Mouse (Mus musculus): ENCODE measurements around the gene 4930505A04Rik. TPM values are rescaled to one million over a fixed set of nuclear protein-coding genes. Genes with fewer than 3 reads are reported as not detected.

The 4930505A04Rik gene
- polyA plus RNA-seq, 1 experiment from 2014 or later: not detected

- H3K27ac ChIP-seq (replicated peaks in 1 of 2; ENCODE audit: control insufficient read depth in 1 of 2, insufficient read depth in 1 of 2, low read depth in 2 of 2, low read length in 2 of 2): no peak overlapping the region
- no peaks in the 10 kb centered on the region for H3K27me3 ChIP-seq (ENCODE audit: control insufficient read depth, insufficient read depth, low read length)
- no peaks in the 10 kb centered on the region for H3K4me1 ChIP-seq (ENCODE audit: control insufficient read depth in 2 of 2, insufficient read depth in 2 of 2, low read length in 2 of 2)
- no peaks in the 10 kb centered on the region for H3K36me3 ChIP-seq (ENCODE audit: control insufficient read depth, insufficient read depth, low read length)
- no peak overlapping the region for H3K9ac ChIP-seq (ENCODE audit: low read length)
- whole genome bisulfite sequencing: 86% methylated on average over 2 of the region's 2 CpGs
- no peak overlapping the region for H3K4me2 ChIP-seq (ENCODE audit: low read length)
- H3K4me3 ChIP-seq (ENCODE audit: control insufficient read depth in 1 of 2, insufficient read depth in 1 of 2, low read depth in 1 of 2, low read length in 2 of 2): no peak overlapping the region
- H3K9me3 ChIP-seq (ENCODE audit: control insufficient read depth, low read length): no peaks in the 10 kb centered on the region
- ATAC-seq (ENCODE audit: insufficient number of reproducible peaks, insufficient read depth, low FRiP score, low read depth): no peak
These were observed 38.2 kb downstream of the 4930505A04Rik start for GRCm38 (mm10) chr11:30433256-30433950.

GRCm38 (mm10) chr11:30405581-30405980 is 66.0 kb downstream of the 4930505A04Rik start:
- 25% methylated on average over 2 of the region's 2 CpGs for whole genome bisulfite sequencing
- Histone ChIP-seq H3K27ac (replicated peaks in 1 of 2; ENCODE audit: control insufficient read depth in 1 of 2, insufficient read depth in 1 of 2, low read depth in 2 of 2, low read length in 2 of 2) (peak overlapping the region; percentile 10 to 45), H3K36me3 (ENCODE audit: control insufficient read depth, insufficient read depth, low read length) (no peaks in the 10 kb centered on the region), H3K4me1 (ENCODE audit: control insufficient read depth in 2 of 2, insufficient read depth in 2 of 2, low read length in 2 of 2) (peaks cover 10 to 17% of the 10 kb centered on the region in 2 experiments), H3K4me3 (ENCODE audit: control insufficient read depth in 1 of 2, insufficient read depth in 1 of 2, low read depth in 1 of 2, low read length in 2 of 2) (no peak overlapping the region), H3K9ac (ENCODE audit: low read length) (no peak overlapping the region), H3K4me2 (ENCODE audit: low read length) (no peak overlapping the region), H3K27me3 (ENCODE audit: control insufficient read depth, insufficient read depth, low read length) (no peaks in the 10 kb centered on the region), H3K9me3 (ENCODE audit: control insufficient read depth, low read length) (no peaks in the 10 kb centered on the region)
- ATAC-seq (ENCODE audit: insufficient number of reproducible peaks, insufficient read depth, low FRiP score, low read depth): 0 out of 2 replicates have a peak, but pooled peaks have one; percentile 21

- peak overlapping the region in 1 of 2 experiments; percentile 10; a peak in 3 of 4 replicates for H3K27ac ChIP-seq (replicated peaks in 1 of 2; ENCODE audit: control insufficient read depth in 1 of 2, insufficient read depth in 1 of 2, low read depth in 2 of 2, low read length in 2 of 2)
- H3K4me3 ChIP-seq (ENCODE audit: control insufficient read depth in 1 of 2, insufficient read depth in 1 of 2, low read depth in 1 of 2, low read length in 2 of 2): no peak overlapping the region
- H3K9ac ChIP-seq (ENCODE audit: low read length): no peak overlapping the region
- ATAC-seq (ENCODE audit: insufficient number of reproducible peaks, insufficient read depth, low FRiP score, low read depth): no peak
- H3K9me3 ChIP-seq (ENCODE audit: control insufficient read depth, low read length): no peaks in the 10 kb centered on the region
- H3K36me3 ChIP-seq (ENCODE audit: control insufficient read depth, insufficient read depth, low read length): no peaks in the 10 kb centered on the region
- WGBS: 74% methylated on average over 4 of the region's 4 CpGs
- H3K4me2 ChIP-seq (ENCODE audit: low read length): no peak overlapping the region
- H3K4me1 ChIP-seq (ENCODE audit: control insufficient read depth in 2 of 2, insufficient read depth in 2 of 2, low read length in 2 of 2): peaks cover 10 to 17% of the 10 kb centered on the region in 2 experiments
- no peaks in the 10 kb centered on the region for H3K27me3 ChIP-seq (ENCODE audit: control insufficient read depth, insufficient read depth, low read length)
These were observed 66.9 kb downstream of the 4930505A04Rik start for GRCm38 (mm10) chr11:30404619-30405200.

DNA sequence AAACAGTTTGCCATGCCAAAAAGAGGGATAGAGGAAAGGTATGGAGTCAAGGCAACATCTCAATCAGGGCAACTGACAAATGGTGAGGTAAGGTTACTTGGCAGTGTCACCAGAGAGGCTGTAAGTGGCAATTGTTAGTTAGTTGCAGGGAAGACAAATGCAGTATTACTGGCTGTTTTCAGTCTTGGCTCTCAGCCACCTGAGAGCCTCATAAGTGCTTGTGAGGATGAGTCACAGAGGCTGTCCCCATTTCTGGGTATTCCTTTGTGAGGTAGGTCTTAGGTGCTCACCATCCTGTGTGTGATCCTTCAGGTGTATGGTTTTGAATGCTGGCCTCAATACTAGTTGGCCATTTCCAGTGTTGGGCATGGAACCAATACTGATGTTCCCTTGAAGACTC is 77.3 kb downstream of the 4930505A04Rik start:
- Histone ChIP-seq H3K4me3 (ENCODE audit: control insufficient read depth in 1 of 2, insufficient read depth in 1 of 2, low read depth in 1 of 2, low read length in 2 of 2) (no peak overlapping the region), H3K27me3 (ENCODE audit: control insufficient read depth, insufficient read depth, low read length) (no peaks in the 10 kb centered on the region), H3K9ac (ENCODE audit: low read length) (no peak overlapping the region), H3K4me2 (ENCODE audit: low read length) (no peak overlapping the region), H3K9me3 (ENCODE audit: control insufficient read depth, low read length) (no peaks in the 10 kb centered on the region), H3K36me3 (ENCODE audit: control insufficient read depth, insufficient read depth, low read length) (no peaks in the 10 kb centered on the region), H3K4me1 (ENCODE audit: control insufficient read depth in 2 of 2, insufficient read depth in 2 of 2, low read length in 2 of 2) (no peaks in the 10 kb centered on the region), H3K27ac (replicated peaks in 1 of 2; ENCODE audit: control insufficient read depth in 1 of 2, insufficient read depth in 1 of 2, low read depth in 2 of 2, low read length in 2 of 2) (no peak overlapping the region)
- no peak for ATAC-seq (ENCODE audit: insufficient number of reproducible peaks, insufficient read depth, low FRiP score, low read depth)

- ATAC-seq (ENCODE audit: insufficient number of reproducible peaks, insufficient read depth, low FRiP score, low read depth): no peak
These were observed 88.6 kb downstream of the 4930505A04Rik start for GRCm38 (mm10) chr11:30383076-30383475.

More at GRCm38 (mm10) chr11:30383076-30383475, 88.6 kb downstream of the 4930505A04Rik start:
- Histone ChIP-seq H3K4me1 (ENCODE audit: control insufficient read depth in 2 of 2, insufficient read depth in 2 of 2, low read length in 2 of 2) (peaks cover 0 to 3% of the 10 kb centered on the region in 2 experiments; a peak in 1 of 4 replicates), H3K4me3 (ENCODE audit: control insufficient read depth in 1 of 2, insufficient read depth in 1 of 2, low read depth in 1 of 2, low read length in 2 of 2) (no peak overlapping the region), H3K36me3 (ENCODE audit: control insufficient read depth, insufficient read depth, low read length) (no peaks in the 10 kb centered on the region), H3K9me3 (ENCODE audit: control insufficient read depth, low read length) (peaks cover 4% of the 10 kb centered on the region; the same call in 1 of the 2 replicates), H3K27ac (replicated peaks in 1 of 2; ENCODE audit: control insufficient read depth in 1 of 2, insufficient read depth in 1 of 2, low read depth in 2 of 2, low read length in 2 of 2) (no peak overlapping the region), H3K4me2 (ENCODE audit: low read length) (no peak overlapping the region), H3K9ac (ENCODE audit: low read length) (no peak overlapping the region), H3K27me3 (ENCODE audit: control insufficient read depth, insufficient read depth, low read length) (no peaks in the 10 kb centered on the region)

Other genes starting within 250 kb of the 4930505A04Rik start
- gene Sptbn1, start 203.7 kb downstream of the 4930505A04Rik start, polyA plus RNA-seq (2014; fragmentation: Nextera tagmentation; extraction: Ambion mirVana): 209 and 215 TPM in 2 replicates
- gene Acyp2, start 177.8 kb upstream of the 4930505A04Rik start, polyA plus RNA-seq (2014; fragmentation: Nextera tagmentation; extraction: Ambion mirVana): 38.0 and 39.3 TPM in 2 replicates

All from heart, embryonic 14.5 days (tissue).